ENCODE assay signal across 8 mouse cellular contexts in genomic region chr7:30664529-30665200, GRCm38 (mm10). TPM values are rescaled to one million over a fixed set of nuclear protein-coding genes. Genes with fewer than 3 reads are reported as not detected.
A peak's percentile ranks its signal among the peaks of the same experiment; 100 is the strongest.
DNase-seq lines count a peak whose midpoint lies in the region; ATAC-seq and TF ChIP-seq lines count a peak whose summit lies in the region.

Gene Haus5 (minus strand): TSS chr7:30664994.

- H3K4me3 ChIP-seq in hindbrain, postnatal 0 days (ENCODE audit: low read length) = peak within 1 kb of the TSS; percentile 62
- H3K4me3 ChIP-seq in left cerebral cortex, adult 2 months = peak within 1 kb of the TSS; percentile 68

- WGBS in hindbrain, postnatal 0 days = under 1% methylated on average over 34 of the region's 34 CpGs

- H3K36me3 ChIP-seq in hindbrain, postnatal 0 days (ENCODE audit: insufficient read depth, low read length) = no peaks in the 10 kb centered on the region

- peak; percentile 91 for DNase-seq in T-cell, adult 2 months (ENCODE audit: low spot score)
- DNase-seq in cerebellum, postnatal 36 days = peak; percentile 92 to 94
- DNase-seq in gastrocnemius, adult 18-20 months (ENCODE audit: low spot score) = peak; percentile 91
- DNase-seq in hindbrain, postnatal 0 days (ENCODE audit: low spot score) = peak; percentile 97
- DNase-seq in left cerebral cortex, adult 2 months (ENCODE audit: extremely low spot score in 1 of 2, low spot score in 2 of 2) = peak; percentile 89 to 91
- peak; percentile 93 to 94 for DNase-seq in right cerebral cortex, adult 2 months (ENCODE audit: low spot score in 2 of 2)
- peak; percentile 90 for DNase-seq in urinary bladder, postnatal 14 days (ENCODE audit: low spot score)

- peak; percentile 96 for ATAC-seq in hindbrain, postnatal 0 days
- ATAC-seq in megakaryocyte, adult 5-6 weeks (ENCODE audit: poor library complexity, severe bottlenecking) = peak; percentile 100

- TF ChIP-seq CTCF in hindbrain, postnatal 0 days (IDR thresholded peaks at IDR 0.05; ENCODE audit: low read depth) = no peak
- TF ChIP-seq CTCF in left cerebral cortex, adult 2 months (IDR thresholded peaks at IDR 0.05) = no peak

- peak within 1 kb of the TSS; percentile 68 for H3K9ac ChIP-seq in hindbrain, postnatal 0 days (replicated peaks; ENCODE audit: low read length)

- H3K4me2 ChIP-seq in hindbrain, postnatal 0 days (ENCODE audit: low read depth, low read length) = peak within 1 kb of the TSS; percentile 91

- H3K4me1 ChIP-seq in hindbrain, postnatal 0 days (ENCODE audit: insufficient read depth, low read length) = no peaks in the 10 kb centered on the region

- H3K27ac ChIP-seq in hindbrain, postnatal 0 days = peak within 1 kb of the TSS; percentile 85
- H3K27ac ChIP-seq in left cerebral cortex, adult 2 months = peak within 1 kb of the TSS; percentile 64

- intact Hi-C loops in left cerebral cortex, adult 2 months (cut with DNase I) = loop anchor here (1.0 to 5.0 kb wide), 2 partner anchors 65 to 193 kb away; partner anchors contain the start of genes Ffar3 and Tmem147

- no peaks in the 10 kb centered on the region for H3K9me3 ChIP-seq in hindbrain, postnatal 0 days (ENCODE audit: low read length)

- H3K27me3 ChIP-seq in hindbrain, postnatal 0 days (ENCODE audit: insufficient read depth, low read length) = no peaks in the 10 kb centered on the region; the same call in 1 of the 2 replicates

RNA-seq across cellular contexts. Expression of gene Haus5, which starts in this region (rescaled TPM):
- total RNA-seq in gastrocnemius, adult 18-20 months (2021) = 1 to 10 TPM; 2.6 to 3.8 TPM
- 22.2 and 24.1 TPM in 2 replicates for total RNA-seq in hindbrain, postnatal 0 days (2014; rRNA removed)
- 19.9 and 25.8 TPM in 2 replicates for polyA plus RNA-seq in hindbrain, postnatal 0 days (2015; fragmentation: Nextera tagmentation; extraction: Ambion mirVana)
- 1 to 10 TPM; 4.7 to 5.2 TPM for total RNA-seq in left cerebral cortex, adult 2 months (2021)
- 22.4 and 22.9 TPM in 2 replicates for total RNA-seq in megakaryocyte, adult 5-6 weeks (2015)
- total RNA-seq in megakaryocyte, adult 5-6 weeks (2017) = 17.0 and 18.7 TPM in 2 replicates

Comparison
In these comparisons a context has a peak if more than half of its experiments do, and no peak if none do; other contexts are left out.
1. Peak in every context shown above with its lines: DNase-seq, ATAC-seq, H3K4me3 ChIP-seq and H3K27ac ChIP-seq.